ENCODE assay signal across 7 mouse cellular contexts in genomic region chr15:103177611-103178041, GRCm38 (mm10). TPM values are rescaled to one million over a fixed set of nuclear protein-coding genes. Genes with fewer than 3 reads are reported as not detected.
DNase-seq lines count a peak whose midpoint lies in the region; ATAC-seq and TF ChIP-seq lines count a peak whose summit lies in the region.

No protein-coding gene starts in this region.

- H3K27ac ChIP-seq in kidney, postnatal 0 days: peak overlapping the region; percentile 47; the same call in 1 of the 2 replicates
- H3K27ac ChIP-seq in limb, embryonic 10.5 days: peak overlapping the region; percentile 72
- peak overlapping the region; percentile 54; the same call in 1 of the 2 replicates for H3K27ac ChIP-seq in neural tube, embryonic 12.5 days
- H3K27ac ChIP-seq in left cerebral cortex, adult 2 months: no peak overlapping the region

- no peaks in the 10 kb centered on the region for H3K36me3 ChIP-seq in kidney, postnatal 0 days (ENCODE audit: insufficient read depth, low read length)
- no peaks in the 10 kb centered on the region for H3K36me3 ChIP-seq in limb, embryonic 10.5 days
- H3K36me3 ChIP-seq in neural tube, embryonic 12.5 days: no peaks in the 10 kb centered on the region

- peak overlapping the region; percentile 39 for H3K4me2 ChIP-seq in kidney, postnatal 0 days (ENCODE audit: low read length)
- peak overlapping the region; percentile 43 for H3K4me2 ChIP-seq in neural tube, embryonic 12.5 days (replicated peaks)

- intact Hi-C loops in left cerebral cortex, adult 2 months (cut with DNase I): loop anchor here (1.0 to 5.0 kb wide), 2 partner anchors 190 to 415 kb away; no protein-coding TSS in a partner anchor

- no peak for TF ChIP-seq CTCF in kidney, postnatal 0 days (IDR thresholded peaks at IDR 0.05; ENCODE audit: low read depth)
- TF ChIP-seq CTCF in left cerebral cortex, adult 2 months (IDR thresholded peaks at IDR 0.05): no peak

- peaks cover 16% of the 10 kb centered on the region for H3K4me1 ChIP-seq in kidney, postnatal 0 days (replicated peaks; ENCODE audit: insufficient read depth, low read length)
- H3K4me1 ChIP-seq in limb, embryonic 10.5 days: peaks cover 42% of the 10 kb centered on the region
- peaks cover 37% of the 10 kb centered on the region for H3K4me1 ChIP-seq in neural tube, embryonic 12.5 days

- peak; percentile 51 for DNase-seq in kidney, postnatal 0 days (ENCODE audit: low spot score)
- DNase-seq in kidney, postnatal 14 days: no peak
- DNase-seq in embryo, embryonic 10 days (ENCODE audit: low spot score): peak; percentile 66
- peak; percentile 70 for DNase-seq in limb, embryonic 10.5 days (ENCODE audit: low spot score)
- DNase-seq in thymus, adult 18-20 months: no peak
- DNase-seq in left cerebral cortex, adult 2 months (ENCODE audit: extremely low spot score in 1 of 2, low spot score in 2 of 2): no peak

- 3% methylated on average over 12 of the region's 12 CpGs for WGBS in kidney, postnatal 0 days
- 1% methylated on average over 12 of the region's 12 CpGs for WGBS in limb, embryonic 10.5 days
- under 1% methylated on average over 12 of the region's 12 CpGs for WGBS in neural tube, embryonic 12.5 days

- no peak overlapping the region for H3K4me3 ChIP-seq in kidney, postnatal 0 days (replicated peaks; ENCODE audit: low read depth, low read length)
- H3K4me3 ChIP-seq in limb, embryonic 10.5 days: peak overlapping the region; percentile 30
- H3K4me3 ChIP-seq in neural tube, embryonic 12.5 days: no peak overlapping the region
- H3K4me3 ChIP-seq in left cerebral cortex, adult 2 months: no peak overlapping the region

- no peaks in the 10 kb centered on the region for H3K9me3 ChIP-seq in kidney, postnatal 0 days (replicated peaks; ENCODE audit: low read length)
- no peaks in the 10 kb centered on the region for H3K9me3 ChIP-seq in limb, embryonic 10.5 days (replicated peaks)
- H3K9me3 ChIP-seq in neural tube, embryonic 12.5 days: no peaks in the 10 kb centered on the region

- H3K27me3 ChIP-seq in kidney, postnatal 0 days (ENCODE audit: insufficient read depth, low read length): 0 out of 2 replicates have a peak, but pooled peaks cover 7% of the 10 kb centered on the region
- peaks cover 90% of the 10 kb centered on the region for H3K27me3 ChIP-seq in limb, embryonic 10.5 days (ENCODE audit: low read depth, poor library complexity, severe bottlenecking)
- H3K27me3 ChIP-seq in neural tube, embryonic 12.5 days (replicated peaks): peaks cover 7% of the 10 kb centered on the region; the same call in 1 of the 2 replicates

- H3K9ac ChIP-seq in kidney, postnatal 0 days (ENCODE audit: low read depth, low read length): no peak overlapping the region
- 0 out of 2 replicates have a peak overlapping the region, but pooled peaks have one; percentile 41 for H3K9ac ChIP-seq in neural tube, embryonic 12.5 days

- peak; percentile 25 for ATAC-seq in kidney, postnatal 0 days (replicated peaks; ENCODE audit: low FRiP score, low read depth)
- ATAC-seq in neural tube, embryonic 12.5 days (ENCODE audit: low FRiP score, low read depth): peak; percentile 17; the same call in 1 of the 2 replicates

RNA-seq across cellular contexts. Expression of gene Smug1, which starts 10.7 kb away (rescaled TPM):
- 13.0 TPM in 2 replicates for polyA plus RNA-seq in kidney, postnatal 0 days (2015; fragmentation: Nextera tagmentation; extraction: Ambion mirVana)
- polyA plus RNA-seq in limb, embryonic 10.5 days (2016; fragmentation: Nextera tagmentation; extraction: Ambion mirVana): 16.2 and 16.8 TPM in 2 replicates
- 66.6 and 68.0 TPM in 2 replicates for polyA plus RNA-seq in neural tube, embryonic 12.5 days (2016; fragmentation: Nextera tagmentation; extraction: Ambion mirVana)
- 10 to 100 TPM; 20.7 to 23.2 TPM for total RNA-seq in left cerebral cortex, adult 2 months (2021)

Comparison
In these comparisons a context has a peak if more than half of its experiments do, and no peak if none do; other contexts are left out.
1. DNase-seq: peak in kidney, postnatal 0 days (single experiment), embryo, embryonic 10 days (single experiment) and limb, embryonic 10.5 days (single experiment); none in kidney, postnatal 14 days (single experiment), thymus, adult 18-20 months (0 of 2) and left cerebral cortex, adult 2 months (0 of 2).